Mouse (Mus musculus): ENCODE data around the gene Tfip11.

GRCm38 (mm10) chr5:112317328-112317727 is 8.8 kb upstream of the Tfip11 start:
- TF ChIP-seq POLR2A (IDR thresholded peaks at IDR 0.05; ENCODE audit: insufficient read depth, low read depth, low read length): no peak
- TF ChIP-seq CTCF (IDR thresholded peaks at IDR 0.05): no peak

All from heart, adult 2 months (tissue).